Mouse (Mus musculus) heart, embryonic 14.5 days (tissue): ENCODE data around the gene Zc3hc1. TPM values are rescaled to one million over a fixed set of nuclear protein-coding genes. Genes with fewer than 3 reads are reported as not detected.

Experiments
- ATAC-seq: fragments of 200-750 bp; cut with Nextera tagmentation; 2 replicates; pipeline ENCODE4 v1.8.0; 2017; ENCODE audit warnings: low read depth, moderate TSS enrichment; ENCODE audit not compliant: insufficient number of reproducible peaks, insufficient read depth, low FRiP score
- H3K27ac ChIP-seq, 2 experiments: fragments of 200-500 bp in 1 of 2; fragments of 300-500 bp in 1 of 2; sonication (generic) in 1 of 2; replicated peaks in 1 of 2; 2 replicates each; pipeline ENCODE4 v1.5.1; 2012 to 2014; ENCODE audit warnings: low read depth in 2 of 2, low read length in 2 of 2, control low read depth in 1 of 2, mild to moderate bottlenecking in 1 of 2, mixed read lengths in 1 of 2; ENCODE audit not compliant: control insufficient read depth in 1 of 2, insufficient read depth in 1 of 2
- H3K27me3 ChIP-seq: fragments of 300-500 bp; sonication (generic); 2 replicates; pipeline ENCODE4 v1.6.1; 2014; ENCODE audit warnings: mild to moderate bottlenecking, low read length, control low read depth; ENCODE audit not compliant: control insufficient read depth, insufficient read depth
- H3K36me3 ChIP-seq: fragments of 300-500 bp; sonication (generic); 2 replicates; pipeline ENCODE4 v1.6.1; 2014; ENCODE audit warnings: mild to moderate bottlenecking, control low read depth, low read length, mixed read lengths; ENCODE audit not compliant: control insufficient read depth, insufficient read depth
- H3K4me1 ChIP-seq, 2 experiments: fragments of 200-500 bp in 1 of 2; fragments of 300-500 bp in 1 of 2; sonication (generic) in 1 of 2; 2 replicates each; pipeline ENCODE4 v1.6.1; 2012 to 2014; ENCODE audit warnings: low read length in 2 of 2, control low read depth in 1 of 2, mixed read lengths in 1 of 2; ENCODE audit not compliant: control insufficient read depth in 2 of 2, insufficient read depth in 2 of 2
- H3K4me2 ChIP-seq: fragments of 300-500 bp; sonication (generic); 2 replicates; pipeline ENCODE4 v1.6.1; 2014; ENCODE audit warnings: mild to moderate bottlenecking, low read length
- H3K4me3 ChIP-seq, 2 experiments: fragments of 200-500 bp in 1 of 2; fragments of 300-500 bp in 1 of 2; sonication (generic) in 1 of 2; 2 replicates each; pipeline ENCODE4 v1.5.1; 2012 to 2014; ENCODE audit warnings: low read length in 2 of 2, mild to moderate bottlenecking in 2 of 2, control low read depth in 1 of 2, low read depth in 1 of 2, moderate library complexity in 1 of 2; ENCODE audit not compliant: control insufficient read depth in 1 of 2, insufficient read depth in 1 of 2
- H3K9ac ChIP-seq: fragments of 300-500 bp; sonication (generic); 2 replicates; pipeline ENCODE4 v1.6.1; 2014; ENCODE audit warnings: mild to moderate bottlenecking, low read length
- H3K9me3 ChIP-seq: fragments of 300-500 bp; sonication (generic); 2 replicates; pipeline ENCODE4 v1.6.1; 2016; ENCODE audit warnings: low read length, control low read depth; ENCODE audit not compliant: control insufficient read depth
- WGBS: fragments of 180-500 bp; shearing (Covaris S2); extraction: QIAGEN DNeasy Blood & Tissue Kit; methylation state at CpG from one replicate; pipeline ENCODE4 v1.1.7; 2014; 5-methylcytosine and 5-hydroxymethylcytosine counted together
- polyA plus RNA-seq: library from polyadenylated mRNA; unstranded; fragments of >200 nt; fragmentation: Nextera tagmentation; extraction: Ambion mirVana; gene quantifications from 2 replicates; pipeline ENCODE4 v1.2.1, GENCODE M21; 2014

Zc3hc1 gene
- polyA plus RNA-seq, 1 experiment from 2014 or later, result 40.7 TPM

GRCm38 (mm10) chr6:30372627-30373369, 18.0 kb downstream of the Zc3hc1 start:
- no peak overlapping the region for H3K27ac ChIP-seq
- peaks cover 93% of the 10 kb centered on the region for H3K36me3 ChIP-seq
- 91% methylated on average over 17 of the region's 17 CpGs for WGBS
- no peak overlapping the region for H3K4me2 ChIP-seq
- no peak for ATAC-seq
- no peaks in the 10 kb centered on the region for H3K9me3 ChIP-seq
- H3K4me3 ChIP-seq, result no peak overlapping the region
- H3K9ac ChIP-seq, result no peak overlapping the region
- peaks cover 9 to 20% of the 10 kb centered on the region in 2 experiments for H3K4me1 ChIP-seq
- H3K27me3 ChIP-seq, result no peaks in the 10 kb centered on the region

DNA sequence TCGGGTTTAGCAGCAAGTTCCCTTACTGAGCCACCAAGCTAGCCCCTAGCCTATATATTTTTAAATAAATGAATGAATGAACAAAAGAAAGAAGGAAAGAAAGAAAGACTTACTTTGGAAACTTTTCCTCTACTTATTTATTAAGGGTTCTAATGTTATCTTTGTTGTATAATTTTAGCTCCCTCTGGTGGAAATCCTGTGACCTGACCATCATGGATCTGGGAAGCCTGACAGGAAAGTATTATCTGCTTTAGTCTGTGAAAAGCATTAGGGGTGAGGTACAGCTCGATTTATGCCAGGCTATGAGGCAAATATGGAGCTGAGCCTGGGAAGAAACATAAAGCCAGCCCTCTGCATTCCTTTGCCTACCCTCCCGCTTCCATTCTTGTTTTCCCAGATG, 21.5 kb downstream of the Zc3hc1 start:
- Histone ChIP-seq H3K27ac (no peak overlapping the region; a peak in 1 of 4 replicates), H3K27me3 (no peaks in the 10 kb centered on the region), H3K9me3 (no peaks in the 10 kb centered on the region), H3K36me3 (peaks cover 95% of the 10 kb centered on the region), H3K9ac (no peak overlapping the region), H3K4me2 (no peak overlapping the region), H3K4me1 (peaks cover 2 to 6% of the 10 kb centered on the region in 2 experiments; a peak in 1 of 4 replicates), H3K4me3 (no peak overlapping the region)
- no peak for ATAC-seq
- 52% methylated on average over 3 of the region's 3 CpGs for WGBS

DNA sequence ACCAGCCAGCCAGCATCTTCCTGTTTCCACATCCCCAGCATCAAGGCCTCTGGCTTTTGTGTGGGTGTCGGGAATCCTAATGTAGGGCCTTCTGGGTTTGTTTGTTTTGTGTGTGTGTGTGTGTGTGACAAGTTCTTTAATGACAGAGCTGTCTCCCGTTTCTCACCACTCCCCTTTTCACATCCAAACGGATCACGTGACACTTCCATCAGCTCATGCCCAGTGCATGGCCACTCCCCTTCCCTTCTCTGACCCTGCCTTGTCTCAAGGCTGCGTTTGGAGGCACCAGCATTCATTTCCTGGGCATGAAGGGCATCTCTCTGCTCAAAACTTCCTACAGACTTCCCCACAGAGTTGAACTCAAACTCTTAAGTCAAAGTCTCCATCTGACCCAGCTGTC, 27.0 kb downstream of the Zc3hc1 start:
- H3K9me3 ChIP-seq, result no peaks in the 10 kb centered on the region
- H3K4me2 ChIP-seq, result no peak overlapping the region
- peaks cover 41% of the 10 kb centered on the region for H3K36me3 ChIP-seq
- H3K4me1 ChIP-seq, result peaks cover 9 to 11% of the 10 kb centered on the region in 2 experiments
- no peak overlapping the region for H3K27ac ChIP-seq
- no peak overlapping the region for H3K4me3 ChIP-seq
- no peak overlapping the region for H3K9ac ChIP-seq
- 46% methylated on average over 5 of the region's 5 CpGs for WGBS
- H3K27me3 ChIP-seq, result no peaks in the 10 kb centered on the region
- ATAC-seq, result no peak; the same call in 1 of the 2 replicates

- Histone ChIP-seq H3K27ac (peak overlapping the region; percentile 69 to 73), H3K4me1 (peaks cover 21 to 27% of the 10 kb centered on the region in 2 experiments), H3K4me3 (no peak overlapping the region), H3K9me3 (no peaks in the 10 kb centered on the region), H3K9ac (no peak overlapping the region; the same call in 1 of the 2 replicates), H3K27me3 (no peaks in the 10 kb centered on the region), H3K4me2 (no peak overlapping the region), H3K36me3 (peaks cover 4% of the 10 kb centered on the region)
- ATAC-seq, result peak; percentile 57
- 27% methylated on average over 12 of the region's 12 CpGs for WGBS
Measured at GRCm38 (mm10) chr6:30359762-30360509, 30.9 kb downstream of the Zc3hc1 start.

DNA sequence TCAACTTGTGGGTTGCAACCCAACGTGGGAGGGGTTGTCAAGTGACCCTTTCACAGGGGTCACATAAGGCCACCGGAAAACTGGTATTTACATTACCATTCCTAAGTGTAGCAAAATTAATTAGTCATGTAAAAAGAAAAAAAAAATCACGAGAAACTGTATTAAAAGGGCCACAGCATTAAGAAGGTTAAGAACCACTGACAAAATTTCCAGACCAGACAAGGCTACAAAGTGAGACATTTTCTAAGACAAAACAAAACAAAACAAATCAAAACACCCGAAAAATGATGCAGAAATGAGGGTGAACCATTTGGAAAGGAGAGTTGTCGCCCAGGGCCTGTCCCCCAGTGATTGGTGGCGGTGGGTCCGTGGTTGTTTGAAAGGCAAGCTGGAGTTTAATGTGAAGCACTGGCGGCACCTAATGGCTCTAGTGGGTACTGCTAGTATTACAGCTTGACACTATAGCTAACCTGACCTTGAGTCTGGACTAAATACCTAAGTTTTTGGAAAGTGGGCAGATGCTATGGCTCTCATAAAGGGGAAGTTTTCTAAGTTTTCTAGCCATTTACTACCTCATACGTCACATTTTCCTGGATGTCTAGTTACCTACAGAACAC, 33.2 kb downstream of the Zc3hc1 start:
- no peaks in the 10 kb centered on the region for H3K9me3 ChIP-seq
- no peak overlapping the region for H3K27ac ChIP-seq
- H3K4me2 ChIP-seq, result no peak overlapping the region
- ATAC-seq, result no peak
- no peak overlapping the region for H3K4me3 ChIP-seq
- 24% methylated on average over 9 of the region's 9 CpGs for WGBS
- H3K9ac ChIP-seq, result no peak overlapping the region
- no peaks in the 10 kb centered on the region for H3K27me3 ChIP-seq
- peaks cover 25 to 27% of the 10 kb centered on the region in 2 experiments for H3K4me1 ChIP-seq
- H3K36me3 ChIP-seq, result no peaks in the 10 kb centered on the region

GRCm38 (mm10) chr6:30356680-30357079, 34.1 kb downstream of the Zc3hc1 start:
- Histone ChIP-seq H3K4me3 (no peak overlapping the region), H3K4me2 (no peak overlapping the region), H3K4me1 (peaks cover 25 to 27% of the 10 kb centered on the region in 2 experiments), H3K36me3 (no peaks in the 10 kb centered on the region), H3K9ac (no peak overlapping the region), H3K27me3 (no peaks in the 10 kb centered on the region), H3K9me3 (no peaks in the 10 kb centered on the region), H3K27ac (no peak overlapping the region)
- no peak for ATAC-seq
- WGBS, result 86% methylated on average over 12 of the region's 12 CpGs

- no peak overlapping the region for H3K27ac ChIP-seq
- H3K9ac ChIP-seq, result no peak overlapping the region
Measured at GRCm38 (mm10) chr6:30356161-30356560, 34.7 kb downstream of the Zc3hc1 start.

More at GRCm38 (mm10) chr6:30356161-30356560, 34.7 kb downstream of the Zc3hc1 start:
- H3K36me3 ChIP-seq, result no peaks in the 10 kb centered on the region
- H3K4me3 ChIP-seq, result no peak overlapping the region
- H3K27me3 ChIP-seq, result no peaks in the 10 kb centered on the region
- H3K9me3 ChIP-seq, result no peaks in the 10 kb centered on the region
- no peak for ATAC-seq
- H3K4me2 ChIP-seq, result no peak overlapping the region
- peaks cover 25 to 27% of the 10 kb centered on the region in 2 experiments for H3K4me1 ChIP-seq
- 59% methylated on average over 5 of the region's 5 CpGs for WGBS
